Mouse (Mus musculus): Measurements from ENCODE around the gene Sec16b.

Sec16b gene

DNA sequence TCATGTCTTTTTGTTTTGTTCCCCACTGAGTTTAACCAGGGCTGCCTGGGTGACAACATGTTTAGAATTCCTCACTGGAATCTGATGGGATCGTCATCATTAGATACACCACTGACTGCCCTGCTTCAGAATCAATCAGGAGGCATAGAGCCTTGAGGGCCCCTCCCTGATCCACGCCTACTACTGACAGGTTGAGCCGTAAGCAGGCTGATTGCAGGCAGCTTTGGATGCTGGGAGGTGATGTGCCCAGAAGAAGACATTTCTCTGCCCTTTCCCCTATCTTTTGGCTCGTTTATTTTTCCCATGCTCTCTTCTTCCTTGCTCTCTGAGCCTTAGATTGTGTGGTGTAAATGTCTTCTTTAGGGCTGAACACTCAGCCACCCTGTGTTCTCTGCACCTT, 7.8 kb downstream of the Sec16b start:
- no peak for DNase-seq

DNA sequence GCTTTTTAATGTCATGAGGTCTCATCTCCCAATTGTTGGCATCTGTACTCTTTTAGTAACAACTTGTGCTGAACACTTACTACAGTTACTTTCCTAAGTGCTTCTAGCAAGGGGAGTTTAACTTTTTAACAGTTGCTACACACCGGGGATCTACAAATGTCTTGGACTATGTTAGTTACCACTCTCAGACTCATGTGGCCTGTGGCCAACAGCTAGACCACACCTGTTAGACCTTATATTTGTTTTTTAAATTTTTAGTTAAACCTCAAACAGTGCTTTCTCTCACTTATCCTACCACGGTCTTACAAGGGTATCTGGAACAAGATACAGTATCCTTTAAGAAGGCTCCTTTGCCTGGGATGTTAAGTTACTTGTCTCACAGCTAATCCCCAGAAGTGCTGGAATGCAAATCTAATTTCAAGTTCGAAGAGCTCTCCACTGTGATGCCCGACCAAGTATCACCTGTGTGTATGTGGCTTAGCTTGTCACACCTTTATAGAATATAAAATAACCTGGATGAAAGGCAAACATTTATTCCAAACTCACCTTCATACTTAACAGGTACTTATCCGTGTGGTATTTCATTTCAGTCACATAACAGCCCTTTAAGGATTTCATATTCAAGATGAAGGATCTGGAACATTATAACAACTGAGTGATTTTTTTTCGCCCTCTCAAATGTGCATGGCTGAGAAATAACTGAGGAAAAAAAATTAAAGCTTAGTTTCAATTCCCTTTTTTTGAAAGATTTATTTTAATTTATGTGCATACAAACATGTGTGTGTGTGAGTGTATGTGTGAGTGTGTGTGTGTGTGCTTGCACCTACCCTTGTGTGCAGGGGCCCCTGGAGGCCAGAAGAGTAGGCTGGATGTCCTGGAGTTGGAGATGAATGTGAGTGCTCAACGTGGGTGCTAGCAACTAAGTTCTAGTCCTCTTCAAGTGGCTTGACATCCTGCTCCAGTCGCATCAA, 10.6 kb downstream of the Sec16b start:
- no peak for DNase-seq

DNA sequence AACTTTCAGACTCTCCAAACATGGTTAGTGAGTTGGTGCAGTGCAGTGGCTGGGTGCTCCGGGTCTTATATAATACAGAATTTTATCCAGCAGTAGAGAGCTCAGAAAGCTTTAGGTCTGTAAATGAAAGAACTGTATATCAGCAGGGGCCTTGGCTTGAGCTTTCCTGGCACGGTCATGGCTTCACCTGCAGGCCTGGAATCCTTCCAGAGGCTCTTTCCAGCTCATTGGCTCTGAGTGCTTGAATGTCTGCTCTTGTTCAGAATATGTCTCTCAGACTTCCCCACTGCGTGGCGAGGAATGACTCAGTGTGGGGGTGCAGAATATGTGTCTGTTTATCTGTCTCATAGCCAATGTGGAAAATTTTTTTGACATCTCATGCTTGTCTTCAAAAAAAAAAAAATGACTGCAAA, 11.6 kb downstream of the Sec16b start:
- DNase-seq: peak; percentile 81

DNA sequence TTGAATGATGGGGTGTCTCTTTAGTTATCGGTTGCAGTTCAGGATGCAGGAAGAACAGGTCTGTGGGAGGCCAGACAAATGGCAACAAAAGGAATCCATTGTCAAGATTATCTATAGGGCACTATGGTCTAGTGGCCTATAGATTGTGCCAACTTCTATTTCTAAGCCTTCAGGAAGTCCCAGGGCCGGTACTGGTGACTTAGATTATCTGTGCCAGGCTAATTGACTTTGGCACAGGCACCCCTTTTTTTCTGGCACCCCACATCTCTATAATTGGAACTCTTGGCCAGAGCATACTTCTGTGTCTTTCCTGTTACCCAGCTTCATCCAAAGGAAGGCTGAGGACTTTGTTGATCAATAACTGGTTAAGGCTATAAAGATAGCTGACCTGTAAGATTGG, 12.9 kb downstream of the Sec16b start:
- DNase-seq: no peak

DNA sequence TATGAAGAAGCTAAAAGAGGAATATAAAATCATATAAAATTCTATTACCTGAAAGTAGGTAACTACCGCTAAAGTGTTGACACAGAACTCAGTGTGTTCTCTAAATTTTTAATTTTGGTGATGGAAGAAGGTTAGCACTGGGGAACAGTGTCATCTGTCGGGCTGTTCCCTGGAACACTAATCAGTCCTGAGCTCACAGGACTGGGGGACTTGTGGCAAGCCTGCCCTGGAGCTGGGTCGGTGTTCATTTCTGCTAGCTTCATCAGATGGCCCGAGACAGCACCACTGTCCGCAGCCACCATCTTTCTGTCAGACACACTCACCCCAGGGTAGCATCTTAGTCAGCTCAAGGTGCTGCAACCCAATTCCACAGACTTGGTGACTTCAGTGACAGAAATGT, 15.8 kb downstream of the Sec16b start:
- DNase-seq: no peak

DNA sequence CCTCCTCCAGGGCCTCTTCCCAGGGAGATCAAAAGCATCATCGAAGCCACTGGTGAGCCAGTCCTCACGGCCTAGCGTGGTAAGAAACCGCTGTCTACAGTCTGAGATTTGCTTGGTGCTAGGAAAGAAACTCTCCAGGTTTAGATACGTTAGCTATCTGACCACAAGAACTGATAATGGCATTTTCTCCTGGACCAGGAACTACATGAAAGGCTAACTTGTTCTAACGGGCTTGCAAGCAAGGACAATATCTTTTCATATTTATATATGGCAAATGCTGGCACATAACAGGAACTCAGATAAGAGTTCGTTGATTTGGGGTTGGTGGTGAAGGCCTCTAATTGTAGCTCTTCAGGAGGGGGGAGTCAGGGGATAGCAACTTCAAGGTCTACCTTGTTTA, 18.2 kb downstream of the Sec16b start:
- no peak for DNase-seq

DNA sequence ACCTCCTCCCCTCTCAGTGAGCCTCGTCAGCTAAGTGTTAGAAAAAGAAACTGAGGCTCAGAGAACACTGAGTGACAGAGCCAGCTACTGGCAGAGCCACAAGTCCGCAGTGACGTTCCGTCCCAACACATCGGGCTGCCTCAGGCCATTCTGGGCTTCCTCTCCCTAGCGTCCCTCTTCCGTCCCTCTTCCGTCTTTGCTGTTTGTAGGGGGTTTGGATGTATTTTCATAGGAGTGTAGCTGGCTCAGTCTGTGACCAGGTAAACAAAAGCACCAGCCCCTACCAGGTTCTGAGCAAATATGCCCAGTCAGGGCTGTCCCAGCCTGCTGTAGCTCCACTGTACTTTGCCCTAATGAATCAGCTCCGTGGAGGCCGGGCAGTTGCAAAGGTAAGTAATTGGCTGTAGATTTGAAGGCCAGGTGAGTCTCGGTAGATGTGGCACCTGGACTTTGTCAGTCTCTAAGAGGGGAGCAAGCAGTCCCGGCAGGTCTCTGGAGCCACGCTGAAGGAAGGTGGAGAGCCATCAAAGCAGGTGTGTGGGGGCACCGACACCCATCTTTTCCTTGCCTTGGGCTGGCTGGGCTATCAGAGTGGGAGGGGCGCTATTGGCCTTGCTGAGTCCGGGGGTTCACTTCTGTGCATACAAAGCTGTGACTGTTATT, 19.3 kb downstream of the Sec16b start:
- peak; percentile 52 to 53 for DNase-seq

DNA sequence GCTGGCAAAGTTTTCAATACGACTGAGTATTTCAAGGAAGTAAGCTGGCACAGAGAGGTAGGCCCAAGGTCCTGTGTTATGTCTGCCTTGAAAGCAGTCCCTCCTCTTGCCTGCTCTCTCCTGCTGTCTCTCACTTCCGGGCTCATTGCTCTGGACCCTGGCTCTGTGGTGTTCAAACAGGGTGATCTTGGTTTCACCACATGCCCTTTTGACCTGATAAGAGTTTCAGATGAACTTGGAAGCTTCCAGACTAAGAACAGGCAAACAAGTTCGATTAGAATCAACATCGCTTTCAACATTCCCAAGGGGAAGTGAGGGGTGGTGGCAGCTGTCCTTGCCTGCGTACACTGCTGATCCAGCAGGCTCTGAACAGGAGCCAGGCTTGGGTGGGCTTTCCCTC, 20.1 kb downstream of the Sec16b start:
- DNase-seq: no peak

DNA sequence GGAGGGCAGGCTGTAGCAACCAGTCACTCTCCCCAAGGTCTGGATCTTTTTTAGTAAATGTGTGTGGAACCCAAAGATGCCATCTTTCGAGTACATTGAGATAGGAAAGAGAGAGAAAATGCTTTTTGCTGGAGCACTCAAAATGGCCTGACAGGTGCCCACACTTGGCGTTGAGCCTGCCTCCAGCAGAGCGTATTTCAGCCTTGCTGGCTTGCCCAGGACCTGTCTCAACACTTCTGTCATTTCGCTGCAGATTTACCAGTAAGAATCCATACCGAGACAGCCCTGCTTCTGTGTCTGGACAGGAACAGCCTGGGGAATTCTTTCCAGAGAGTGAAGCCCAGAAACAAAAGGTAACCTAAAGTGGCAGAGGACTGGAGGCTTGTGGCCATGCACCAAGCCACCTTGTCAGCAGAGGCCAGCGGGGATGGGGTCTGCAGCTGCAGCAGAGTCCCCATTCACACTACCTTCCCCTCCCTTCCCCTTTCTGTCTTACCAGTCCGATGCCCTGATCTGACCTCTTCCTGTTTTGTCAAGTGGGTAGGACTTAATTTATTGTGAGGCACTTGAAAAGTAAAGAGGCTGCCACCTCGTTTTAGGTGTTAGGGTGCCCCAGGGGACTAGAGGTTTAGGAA, 26.4 kb downstream of the Sec16b start:
- DNase-seq: no peak

DNA sequence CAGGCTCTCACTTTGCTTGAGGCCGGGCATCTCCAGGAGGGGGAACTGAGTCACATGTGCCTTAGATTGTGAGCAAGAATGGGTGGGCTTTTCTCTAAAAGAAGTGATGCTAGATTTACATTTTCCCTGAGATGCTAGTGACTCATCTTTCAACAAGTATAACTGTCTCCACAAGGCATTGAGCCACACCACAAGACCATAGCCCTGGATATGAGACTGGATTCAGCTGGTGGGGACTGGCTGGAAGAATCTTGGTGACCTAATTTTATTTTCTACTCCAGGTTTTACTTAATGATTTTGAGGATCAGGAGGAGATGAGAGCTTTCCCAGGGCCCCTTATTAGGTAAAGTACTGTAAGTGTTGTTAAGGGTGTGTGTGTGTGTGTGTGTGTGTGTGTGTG, 29.0 kb downstream of the Sec16b start:
- DNase-seq: no peak

DNA sequence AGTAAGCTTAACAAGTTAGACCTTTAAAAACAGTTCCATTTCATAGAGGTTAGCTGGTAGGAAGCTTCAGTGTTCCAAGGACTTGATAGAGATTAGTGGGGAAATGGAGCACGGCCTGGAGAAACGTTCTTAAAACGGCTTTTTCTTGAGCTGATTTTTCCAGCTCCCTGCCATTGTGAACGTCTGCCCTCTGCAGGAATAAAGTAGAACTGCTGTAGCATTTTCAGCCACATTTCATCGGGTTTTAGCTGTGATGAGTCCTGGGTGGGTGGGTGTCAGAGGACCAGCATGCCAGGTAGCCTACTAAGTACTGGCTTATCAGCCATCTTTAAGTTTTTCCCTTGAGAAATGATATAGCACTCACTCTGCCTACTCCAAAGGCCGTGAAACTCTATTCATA, 29.9 kb downstream of the Sec16b start:
- peak; percentile 32 to 65 for DNase-seq

DNA sequence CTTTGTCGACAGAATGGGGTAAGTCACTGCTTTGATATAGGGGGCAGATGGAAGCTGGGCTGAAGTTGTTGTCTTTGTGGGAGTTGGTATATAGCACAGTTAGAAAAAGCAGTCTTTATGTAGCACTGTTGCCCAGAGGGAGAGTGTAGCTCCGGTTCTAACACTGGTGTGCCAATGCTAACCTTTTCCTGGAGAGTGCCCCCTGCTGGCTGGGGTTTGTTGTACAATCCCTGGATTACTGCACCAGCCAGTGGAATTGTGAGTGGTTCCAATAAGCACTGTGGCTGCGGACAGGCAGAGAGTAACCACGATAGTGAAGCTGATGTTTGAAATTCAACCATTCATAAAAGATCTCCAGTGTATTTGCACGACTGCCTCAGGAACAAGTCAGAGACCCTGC, 31.1 kb downstream of the Sec16b start:
- peak; percentile 19 to 76 for DNase-seq

DNA sequence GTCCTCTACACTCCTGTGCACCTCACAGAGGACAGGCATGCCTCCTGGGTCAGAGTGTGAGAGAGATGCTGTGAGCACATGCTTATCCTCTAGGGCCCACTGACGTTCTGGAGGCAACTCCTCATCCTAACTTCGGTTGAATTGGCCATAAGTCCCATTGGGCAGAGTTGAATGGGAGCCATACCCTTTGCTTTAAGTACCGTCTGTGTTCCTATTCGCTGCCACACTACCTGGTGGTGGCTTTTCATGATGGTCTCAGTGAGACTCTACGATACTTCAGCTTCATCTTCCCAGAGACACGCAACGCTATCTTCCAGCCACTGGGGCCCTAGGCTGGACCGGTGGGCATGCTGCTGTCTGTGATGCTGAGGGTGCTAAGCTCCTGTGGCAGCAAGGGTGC, 38.5 kb downstream of the Sec16b start:
- DNase-seq: no peak

DNA sequence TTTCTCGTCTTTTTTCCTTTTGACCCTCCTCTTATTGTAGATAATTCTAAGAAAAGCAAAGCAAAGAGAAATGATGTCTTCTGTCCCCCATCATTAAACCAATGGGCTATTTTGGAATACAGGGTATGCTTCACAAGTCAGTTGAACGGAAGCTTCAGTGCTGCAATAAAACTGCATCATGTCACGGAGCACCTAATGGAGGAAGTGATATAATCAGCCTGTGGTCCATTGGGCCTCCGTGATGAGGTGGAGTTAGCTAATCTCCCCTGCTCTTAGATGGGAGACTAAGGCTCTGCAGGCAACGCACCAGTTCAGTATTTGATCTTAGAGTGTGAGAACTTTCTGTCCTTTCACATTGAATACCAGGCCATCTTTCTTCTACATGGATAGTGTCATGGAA, 41.1 kb downstream of the Sec16b start:
- no peak for DNase-seq

DNA sequence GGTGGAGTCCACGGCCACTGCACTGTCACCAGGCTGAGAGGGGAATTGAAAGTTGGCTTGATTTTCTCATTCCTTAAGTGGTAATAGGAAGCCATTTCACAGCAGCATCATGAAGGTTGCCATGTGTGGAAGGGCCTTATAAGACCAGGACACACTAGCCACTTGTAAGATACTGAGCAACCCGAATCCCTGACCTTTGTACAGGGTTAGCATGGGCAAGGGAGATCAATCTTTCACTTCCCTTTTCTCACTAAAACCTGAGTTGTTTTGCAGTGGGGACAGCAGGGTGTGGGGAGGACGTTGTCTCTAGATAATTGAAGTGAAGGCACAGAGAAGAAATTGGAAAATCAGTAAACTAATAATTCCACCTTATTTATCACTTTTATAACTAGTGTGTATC, 43.2 kb downstream of the Sec16b start:
- DNase-seq: no peak

DNA sequence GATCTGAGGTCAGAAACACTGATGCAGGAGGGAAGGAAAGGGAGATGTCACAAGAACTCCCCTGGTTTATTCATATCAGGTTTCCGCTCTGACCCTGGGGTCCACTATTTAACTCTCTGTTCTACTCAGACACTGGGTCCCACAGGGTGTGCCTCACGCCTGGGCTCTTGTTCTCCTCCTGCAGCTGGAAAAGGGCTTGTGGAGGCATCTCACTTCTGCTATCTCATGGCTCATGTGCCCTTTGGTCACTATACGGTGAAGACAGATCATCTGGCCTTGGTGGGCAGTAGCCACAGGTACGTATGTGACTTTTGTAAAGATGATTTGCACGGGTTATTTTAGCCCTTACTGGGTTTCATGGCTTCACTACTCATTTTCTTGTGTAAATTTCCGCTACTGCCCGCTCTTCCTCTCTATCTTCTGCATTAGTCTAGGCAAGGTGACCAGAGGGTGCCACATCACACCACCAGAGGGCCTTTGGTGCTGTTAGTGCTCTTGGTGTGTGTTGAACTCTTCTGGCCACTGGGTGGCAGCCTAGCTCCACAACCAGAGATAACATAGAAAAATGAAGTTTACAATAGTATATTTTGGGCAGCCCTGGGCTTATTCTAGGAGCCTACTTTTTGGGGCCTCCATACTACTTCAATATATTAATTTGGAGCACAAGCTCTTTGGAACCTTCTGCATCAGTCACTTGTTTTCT, 46.4 kb downstream of the Sec16b start:
- DNase-seq: peak; percentile 49 to 76

DNA sequence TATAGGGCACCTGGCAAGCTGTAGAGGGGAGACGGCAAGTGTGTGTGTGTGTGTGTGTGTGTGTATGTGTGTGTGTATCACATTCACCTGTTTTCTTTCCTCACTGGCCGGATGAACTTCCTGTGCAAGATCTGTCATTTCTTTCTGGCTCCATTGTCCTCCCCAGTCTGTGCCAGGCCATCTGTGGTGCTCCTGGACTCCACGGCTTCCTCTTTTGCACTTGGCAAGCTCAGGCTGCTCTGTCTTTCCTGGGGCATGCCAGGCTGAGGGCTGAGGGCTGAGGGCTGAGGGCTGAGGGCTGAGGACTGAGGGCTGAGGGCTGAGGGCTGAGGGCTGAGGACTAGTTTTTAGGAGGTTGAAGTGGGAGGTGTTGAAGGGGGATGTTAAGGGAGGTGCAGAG, 47.6 kb downstream of the Sec16b start:
- DNase-seq: no peak

DNA sequence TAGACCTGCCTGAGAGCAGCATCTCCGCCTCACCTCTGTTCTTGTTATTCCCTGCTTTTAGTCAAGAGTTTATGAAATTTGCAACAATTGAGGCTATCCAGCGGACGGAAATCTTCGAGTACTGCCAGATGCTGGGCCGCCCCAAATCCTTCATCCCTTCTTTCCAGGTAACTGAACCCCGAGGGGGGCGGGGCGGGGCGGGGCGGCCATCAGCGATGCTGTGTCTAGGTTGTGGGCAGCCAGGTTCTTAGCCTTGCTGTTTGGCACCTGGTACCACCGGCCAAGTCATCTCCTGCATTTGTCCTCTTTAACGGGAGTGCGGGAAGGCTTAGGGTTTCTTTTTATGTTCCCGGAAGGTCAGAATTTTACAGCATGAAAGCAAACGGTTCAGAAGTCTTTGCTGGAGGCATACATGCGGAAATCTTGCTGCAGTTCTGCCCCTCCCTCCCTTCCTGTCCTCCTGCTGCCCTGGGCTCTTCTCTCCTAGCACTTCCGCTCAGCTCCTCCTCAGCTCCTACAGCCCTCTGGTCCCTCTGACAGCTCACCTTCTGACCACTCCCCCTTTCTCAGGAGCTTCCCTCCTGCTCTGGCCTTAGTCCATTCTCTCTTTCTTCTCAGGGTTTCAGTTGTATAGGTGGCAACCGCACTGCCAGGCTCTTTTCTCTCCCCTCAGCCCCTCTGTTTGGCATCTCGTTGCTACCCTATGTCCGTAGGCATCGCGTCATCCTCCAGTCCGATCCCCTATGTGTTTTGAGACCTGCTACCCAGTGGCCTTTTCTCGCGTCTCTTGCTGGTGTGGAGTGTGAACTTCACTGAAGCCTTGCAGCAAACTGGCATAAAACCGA, 48.4 kb downstream of the Sec16b start:
- no peak for DNase-seq

DNA sequence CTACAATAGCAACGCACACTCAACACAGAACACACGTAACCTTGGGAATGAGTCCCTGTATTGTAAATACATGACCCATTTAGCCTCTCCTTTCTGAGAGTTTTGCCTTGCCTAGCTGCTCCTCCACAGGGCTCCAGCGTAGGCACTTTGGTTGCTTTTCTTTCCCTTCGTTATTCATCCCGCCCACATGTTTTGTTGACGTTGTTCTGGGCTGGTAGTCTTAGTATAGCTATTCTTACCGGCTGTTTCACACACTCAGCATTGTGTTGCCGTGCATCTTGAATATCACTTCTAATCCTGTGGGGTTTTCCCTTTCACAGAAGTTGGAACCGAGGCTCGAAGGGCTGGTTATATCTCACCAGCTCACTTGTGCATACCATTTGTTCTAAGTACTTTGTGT, 49.2 kb downstream of the Sec16b start:
- DNase-seq: no peak

DNA sequence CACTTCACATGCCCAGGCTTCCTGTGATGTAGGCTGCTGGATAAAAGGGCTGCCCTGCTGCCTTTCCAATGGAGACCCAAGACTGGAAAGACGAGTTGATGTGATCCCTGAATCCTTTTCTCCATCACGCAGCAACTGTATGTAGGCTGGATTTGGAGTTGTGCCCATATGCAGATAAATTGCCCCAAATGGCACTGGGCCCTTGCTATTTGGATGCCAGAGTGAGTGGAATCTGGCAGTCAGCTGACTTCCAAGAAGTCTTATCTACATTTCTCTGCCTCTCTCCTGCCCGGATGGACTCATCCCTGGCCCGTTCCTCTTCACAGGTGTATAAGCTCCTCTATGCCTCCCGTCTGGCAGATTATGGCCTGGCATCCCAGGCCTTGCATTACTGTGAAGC, 49.9 kb downstream of the Sec16b start:
- DNase-seq: no peak

DNA sequence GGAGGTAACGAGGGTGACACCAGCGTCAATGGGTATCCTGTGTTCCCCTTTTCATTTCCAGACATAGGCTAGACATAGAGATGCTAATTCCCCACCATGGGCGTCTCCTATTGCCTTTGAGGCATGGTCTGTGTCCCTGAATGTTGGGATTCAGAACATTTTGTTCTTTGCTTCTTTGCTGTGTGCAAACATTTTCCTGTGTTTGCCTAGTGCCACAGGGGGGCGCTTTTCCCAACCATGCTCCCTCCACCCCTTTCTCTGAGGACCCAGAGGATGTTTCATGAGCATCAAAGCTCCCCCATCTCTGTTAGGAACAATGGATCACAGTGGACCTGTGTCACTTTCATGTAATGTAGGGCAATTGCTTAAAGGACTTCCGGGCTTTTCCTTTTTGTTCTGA, 51.6 kb downstream of the Sec16b start:
- DNase-seq: no peak

DNA sequence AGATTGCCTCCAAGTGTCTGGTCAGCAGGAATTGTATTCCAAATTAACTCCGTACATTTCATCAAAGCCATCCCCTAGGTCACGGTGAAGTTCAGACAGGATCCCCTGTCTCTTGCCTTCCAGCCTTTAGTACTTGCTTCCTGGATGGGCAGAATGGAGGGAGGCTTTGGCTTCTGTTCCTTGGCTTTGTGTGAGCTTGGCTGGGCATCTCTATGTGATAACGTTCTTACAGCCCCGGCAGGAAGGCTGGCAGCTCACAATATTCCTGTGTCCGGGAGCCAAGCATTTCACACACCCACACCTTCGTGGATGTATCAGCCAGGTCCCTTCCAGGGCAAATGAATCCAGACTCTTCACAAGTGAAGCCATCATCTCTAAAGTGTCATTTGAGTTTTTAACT, 53.5 kb downstream of the Sec16b start:
- DNase-seq: no peak
